Mouse (Mus musculus) hindbrain, embryonic 14.5 days (tissue): ENCODE results near the gene Ntsr2. TPM values are rescaled to one million over a fixed set of nuclear protein-coding genes. Genes with fewer than 3 reads are reported as not detected.
A peak's percentile ranks its signal among the peaks of the same experiment; 100 is the strongest.

Experiments used
- ATAC-seq: fragments of 200-750 bp; cut with Nextera tagmentation; 2 replicates; pipeline ENCODE4 v1.8.0; 2017; ENCODE audit warnings: moderate number of reproducible peaks, mild to moderate bottlenecking, moderate TSS enrichment, moderate library complexity; ENCODE audit not compliant: low FRiP score
- DNase-seq: peaks from one replicate; pipeline ENCODE4 v3.0.0-alpha.2; 2015; ENCODE audit warnings: low spot score
- H3K27ac ChIP-seq: fragments of 300-500 bp; sonication (generic); 2 replicates; pipeline ENCODE4 v1.5.1; 2014; ENCODE audit warnings: mild to moderate bottlenecking, moderate library complexity
- H3K27me3 ChIP-seq: fragments of 300-500 bp; sonication (generic); 2 replicates; pipeline ENCODE4 v1.6.1; 2014; ENCODE audit warnings: mild to moderate bottlenecking, low read length, mixed read lengths; ENCODE audit not compliant: control insufficient read depth, insufficient read depth
- H3K36me3 ChIP-seq: fragments of 300-500 bp; sonication (generic); replicated peaks from 2 replicates; pipeline ENCODE4 v1.6.1; 2014; ENCODE audit not compliant: control insufficient read depth, insufficient read depth
- H3K4me1 ChIP-seq: fragments of 300-500 bp; sonication (generic); replicated peaks from 2 replicates; pipeline ENCODE4 v1.6.1; 2014; ENCODE audit warnings: antibody characterized with exemption, low read length, mixed read lengths; ENCODE audit not compliant: control insufficient read depth, insufficient read depth
- H3K4me2 ChIP-seq: fragments of 300-500 bp; sonication (generic); replicated peaks from 2 replicates; pipeline ENCODE4 v1.6.1; 2014; ENCODE audit warnings: mild to moderate bottlenecking, moderate library complexity
- H3K4me3 ChIP-seq: fragments of 300-500 bp; sonication (generic); replicated peaks from 2 replicates; pipeline ENCODE4 v1.5.1; 2014; ENCODE audit warnings: mild to moderate bottlenecking, low read length
- H3K9ac ChIP-seq: fragments of 300-500 bp; sonication (generic); 2 replicates; pipeline ENCODE4 v1.6.1; 2014
- H3K9me3 ChIP-seq: fragments of 300-500 bp; sonication (generic); 2 replicates; pipeline ENCODE4 v1.6.1; 2016; ENCODE audit warnings: low read length; ENCODE audit not compliant: control insufficient read depth
- WGBS: fragments of 180-500 bp; shearing (Covaris S2); extraction: QIAGEN DNeasy Blood & Tissue Kit; methylation state at CpG from one replicate; pipeline ENCODE4 v1.1.7; 2014; 5-methylcytosine and 5-hydroxymethylcytosine counted together
- polyA plus RNA-seq: library from polyadenylated mRNA; unstranded; fragments of >200 nt; fragmentation: Nextera tagmentation; extraction: Ambion mirVana; gene quantifications from 2 replicates; pipeline ENCODE4 v1.2.1, GENCODE M21; 2014

Ntsr2 gene
- polyA plus RNA-seq: 1.8 and 3.1 TPM in 2 replicates

DNA sequence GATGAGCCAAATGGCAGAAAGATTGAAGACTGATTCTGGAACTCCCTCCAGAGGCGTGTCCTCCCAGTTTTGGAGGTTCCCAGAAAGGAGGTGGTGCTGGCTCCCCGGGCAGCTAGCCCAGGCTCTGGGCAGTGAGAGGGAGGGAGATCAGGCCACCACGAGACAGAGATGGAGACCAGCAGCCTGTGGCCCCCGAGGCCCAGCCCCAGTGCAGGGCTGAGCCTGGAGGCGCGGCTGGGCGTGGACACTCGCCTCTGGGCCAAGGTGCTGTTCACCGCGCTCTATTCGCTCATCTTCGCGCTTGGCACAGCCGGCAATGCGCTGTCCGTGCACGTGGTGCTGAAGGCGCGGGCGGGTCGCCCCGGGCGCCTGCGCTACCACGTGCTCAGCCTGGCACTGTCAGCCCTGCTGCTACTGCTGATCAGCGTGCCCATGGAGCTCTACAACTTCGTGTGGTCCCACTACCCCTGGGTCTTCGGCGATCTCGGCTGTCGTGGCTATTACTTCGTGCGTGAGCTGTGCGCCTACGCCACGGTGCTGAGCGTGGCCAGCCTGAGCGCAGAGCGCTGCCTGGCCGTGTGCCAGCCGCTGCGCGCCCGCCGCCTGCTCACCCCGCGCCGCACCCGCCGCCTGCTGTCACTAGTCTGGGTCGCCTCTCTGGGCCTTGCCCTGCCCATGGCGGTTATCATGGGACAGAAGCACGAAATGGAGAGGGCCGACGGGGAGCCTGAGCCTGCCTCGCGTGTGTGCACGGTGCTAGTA is at the start of gene Ntsr2:
Gene Ntsr2, plus strand, starts transcription at position 51 of the 762 bp plus-strand sequence.
- DNase-seq: peak; percentile 67
- H3K36me3 ChIP-seq: no peaks in the 10 kb centered on the region
- H3K27me3 ChIP-seq: peaks cover 37% of the 10 kb centered on the region
- H3K4me3 ChIP-seq: peak within 1 kb of the TSS; percentile 35
- 0 out of 2 replicates have a peak within 1 kb of the TSS, but pooled peaks have one; percentile 31 for H3K9ac ChIP-seq
- H3K27ac ChIP-seq: no peak within 1 kb of the TSS
- peak within 1 kb of the TSS; percentile 78 for H3K4me2 ChIP-seq
- H3K9me3 ChIP-seq: no peaks in the 10 kb centered on the region
- WGBS: 4% methylated on average over 58 of the region's 58 CpGs
- peaks cover 6% of the 10 kb centered on the region; the same call in 1 of the 2 replicates for H3K4me1 ChIP-seq
- ATAC-seq: peak; percentile 88

DNA sequence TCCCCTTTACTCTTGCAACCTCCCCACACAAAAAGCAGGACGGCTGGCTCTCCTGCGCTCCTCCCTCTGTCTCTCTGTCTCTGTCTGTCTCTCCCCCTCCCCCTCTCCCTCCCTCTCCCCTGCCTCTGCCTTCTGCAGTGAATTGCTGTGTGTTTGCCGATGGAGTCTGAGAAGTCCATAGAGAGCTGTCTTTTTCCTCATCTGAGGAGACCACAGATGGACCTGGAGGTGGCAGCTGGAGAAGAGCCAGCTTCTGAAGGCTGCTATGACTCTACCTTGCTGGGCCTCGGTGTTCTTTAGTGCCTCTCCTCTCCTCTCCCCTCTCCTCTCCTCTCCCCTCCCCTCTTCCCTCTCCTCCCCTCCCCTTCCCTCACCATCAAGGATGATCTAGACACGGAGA is 47.6 kb upstream of the Ntsr2 start:
- Histone ChIP-seq H3K4me1 (no peaks in the 10 kb centered on the region), H3K27me3 (no peaks in the 10 kb centered on the region), H3K36me3 (no peaks in the 10 kb centered on the region), H3K9me3 (0 out of 2 replicates have a peak, but pooled peaks cover 3% of the 10 kb centered on the region), H3K4me3 (no peak overlapping the region), H3K27ac (no peak overlapping the region), H3K9ac (no peak overlapping the region), H3K4me2 (no peak overlapping the region)
- ATAC-seq (no peak), DNase-seq (no peak)
- WGBS: 68% methylated on average over 5 of the region's 5 CpGs

DNA sequence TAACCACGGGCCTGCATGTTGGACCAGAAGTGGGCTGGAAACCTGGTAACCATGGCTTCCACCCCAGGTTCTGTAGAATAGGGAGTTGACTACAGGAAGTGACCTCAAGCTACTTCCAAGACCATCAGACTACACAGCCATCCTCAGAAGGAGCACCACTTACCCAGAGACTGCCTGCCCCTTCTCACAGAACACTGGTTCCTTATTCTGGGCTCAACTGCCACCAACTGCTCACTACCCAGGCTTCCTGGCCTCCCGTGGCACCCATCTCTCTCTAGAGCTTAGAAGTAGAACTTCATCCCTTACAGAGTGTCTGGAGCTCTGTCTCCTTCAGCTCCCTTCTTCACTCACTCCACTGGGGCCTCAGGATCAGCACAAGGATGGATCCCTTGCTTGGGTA is 42.2 kb upstream of the Ntsr2 start, which contains the start of gene Lpin1:
Gene Lpin1, minus strand, starts transcription at position 31 of the 400 bp plus-strand sequence.
- Histone ChIP-seq H3K4me2 (no peak within 1 kb of the TSS), H3K9ac (no peak within 1 kb of the TSS), H3K27ac (no peak within 1 kb of the TSS), H3K4me1 (no peaks in the 10 kb centered on the region), H3K36me3 (no peaks in the 10 kb centered on the region), H3K27me3 (no peaks in the 10 kb centered on the region), H3K4me3 (no peak within 1 kb of the TSS), H3K9me3 (0 out of 2 replicates have a peak, but pooled peaks cover 3% of the 10 kb centered on the region)
- DNase-seq (no peak), ATAC-seq (no peak)
- WGBS: 85% methylated on average over 2 of the region's 2 CpGs

DNA sequence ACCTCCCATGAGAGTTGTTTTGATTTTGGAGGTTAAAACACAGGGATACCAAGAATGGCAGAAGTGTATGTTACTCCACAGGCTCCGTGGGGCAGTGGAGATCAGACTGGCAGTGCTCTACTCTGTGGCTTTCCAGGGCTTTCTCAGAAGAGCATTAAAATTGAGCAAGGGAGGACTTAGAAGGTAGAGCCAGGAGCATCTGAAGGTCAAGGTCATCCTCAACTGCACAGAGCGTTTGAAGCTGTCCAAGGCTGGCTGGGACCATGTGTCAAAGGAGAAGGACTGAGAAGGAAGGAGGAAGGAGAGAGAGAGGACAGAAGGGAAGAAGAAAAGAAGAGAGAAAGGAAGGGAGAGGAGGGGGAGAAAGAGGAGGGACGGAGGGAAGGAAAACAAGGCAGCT is 38.6 kb upstream of the Ntsr2 start:
- Histone ChIP-seq H3K4me1 (peaks cover 7% of the 10 kb centered on the region; the same call in 1 of the 2 replicates), H3K9ac (no peak overlapping the region), H3K9me3 (0 out of 2 replicates have a peak, but pooled peaks cover 1% of the 10 kb centered on the region), H3K36me3 (no peaks in the 10 kb centered on the region), H3K27ac (no peak overlapping the region), H3K4me3 (no peak overlapping the region), H3K27me3 (no peaks in the 10 kb centered on the region), H3K4me2 (no peak overlapping the region)
- no peak for DNase-seq
- 75% methylated on average over 3 of the region's 3 CpGs for WGBS
- no peak for ATAC-seq

DNA sequence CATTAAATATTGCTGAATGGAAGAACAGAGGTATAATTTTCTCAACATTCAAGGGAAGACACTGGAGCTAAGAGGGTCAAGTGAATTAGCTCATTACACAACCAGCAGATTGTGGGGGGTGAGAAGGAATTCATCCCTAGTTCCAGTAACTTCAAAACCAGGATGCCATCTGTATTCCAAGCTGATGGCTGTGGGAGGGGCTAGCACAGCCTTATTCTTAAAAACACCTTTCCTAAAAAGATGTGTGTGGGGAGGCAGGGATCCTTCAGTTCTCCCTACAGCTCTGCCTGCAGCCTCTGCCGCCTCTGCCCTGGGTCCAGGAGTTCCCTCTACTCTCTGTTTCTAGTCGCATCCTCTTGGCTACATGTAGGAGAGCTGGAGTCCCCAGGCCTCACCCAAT is 37.4 kb upstream of the Ntsr2 start:
- H3K9ac ChIP-seq: no peak overlapping the region
- 85% methylated on average over 2 of the region's 2 CpGs for WGBS
- no peaks in the 10 kb centered on the region for H3K9me3 ChIP-seq
- peaks cover 8% of the 10 kb centered on the region; the same call in 1 of the 2 replicates for H3K4me1 ChIP-seq
- H3K27ac ChIP-seq: no peak overlapping the region
- ATAC-seq (no peak), DNase-seq (no peak)
- H3K4me3 ChIP-seq: no peak overlapping the region
- no peaks in the 10 kb centered on the region for H3K36me3 ChIP-seq
- no peak overlapping the region for H3K4me2 ChIP-seq
- no peaks in the 10 kb centered on the region for H3K27me3 ChIP-seq

DNA sequence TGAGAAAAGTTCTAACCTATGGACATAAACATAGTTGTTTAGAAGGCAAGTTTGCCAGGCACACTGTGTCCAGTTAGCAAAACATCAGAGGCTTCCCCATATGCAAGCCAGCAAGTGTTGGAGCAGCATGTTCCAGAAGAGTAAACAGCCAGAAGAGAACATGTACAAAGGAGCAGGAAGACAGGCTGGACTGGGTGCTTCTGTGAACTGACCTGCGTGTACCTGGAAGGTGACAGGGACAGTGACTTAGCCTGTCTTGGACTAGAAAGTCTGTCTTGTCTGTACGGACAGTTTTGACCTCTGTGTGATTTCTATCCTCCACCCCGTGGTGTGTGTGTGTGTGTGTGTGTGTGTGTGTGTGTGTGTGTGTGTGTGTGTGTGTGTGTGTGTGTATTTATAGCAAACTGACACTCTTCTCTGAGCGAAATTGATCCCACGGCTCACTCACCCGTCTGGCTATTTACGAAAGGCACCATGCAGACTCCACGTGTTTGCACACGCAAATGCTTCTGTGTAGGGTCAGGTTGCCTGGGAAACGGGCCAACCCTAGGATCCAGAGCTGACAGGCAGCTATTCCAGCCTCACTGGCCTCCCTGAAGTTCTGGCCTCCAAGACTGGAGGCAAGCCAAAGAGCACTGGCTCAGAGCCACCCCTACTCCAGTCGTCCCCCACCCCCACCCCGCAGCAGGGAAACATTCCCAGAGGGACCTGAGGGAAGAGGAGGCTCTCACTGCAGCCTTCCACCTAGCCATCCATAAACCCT is 34.5 kb upstream of the Ntsr2 start:
- Histone ChIP-seq H3K4me2 (no peak overlapping the region), H3K27ac (no peak overlapping the region; the same call in 1 of the 2 replicates)
- 10% methylated on average over 12 of the region's 12 CpGs for WGBS

DNA sequence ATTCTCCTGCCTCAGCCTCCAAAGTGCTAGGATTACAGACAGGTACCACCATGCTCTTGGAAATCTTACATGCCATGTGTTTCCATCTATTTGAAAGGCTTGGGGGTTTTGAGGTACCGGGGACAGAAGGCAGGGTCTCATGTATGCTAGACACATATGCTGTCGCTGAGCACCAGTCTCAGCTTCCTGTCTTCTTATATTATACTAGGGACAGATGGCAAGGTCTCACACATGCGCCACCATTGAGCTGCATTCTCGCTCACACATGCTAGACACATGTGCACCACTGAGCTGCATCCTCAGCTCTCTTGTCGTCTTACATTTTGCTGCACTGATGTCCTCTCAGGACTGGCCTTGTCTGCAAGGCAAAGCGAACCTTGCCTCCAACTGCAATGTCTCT is 33.7 kb upstream of the Ntsr2 start:
- ATAC-seq: no peak
- WGBS: 66% methylated on average over 6 of the region's 6 CpGs

More for the DNA sequence above, 34.5 kb upstream of the Ntsr2 start:
- Histone ChIP-seq H3K9ac (no peak overlapping the region), H3K36me3 (no peaks in the 10 kb centered on the region), H3K4me3 (no peak overlapping the region), H3K27me3 (no peaks in the 10 kb centered on the region), H3K9me3 (no peaks in the 10 kb centered on the region), H3K4me1 (peaks cover 8% of the 10 kb centered on the region; the same call in 1 of the 2 replicates)
- peak; percentile 74 for DNase-seq
- ATAC-seq: peak; percentile 88

DNA sequence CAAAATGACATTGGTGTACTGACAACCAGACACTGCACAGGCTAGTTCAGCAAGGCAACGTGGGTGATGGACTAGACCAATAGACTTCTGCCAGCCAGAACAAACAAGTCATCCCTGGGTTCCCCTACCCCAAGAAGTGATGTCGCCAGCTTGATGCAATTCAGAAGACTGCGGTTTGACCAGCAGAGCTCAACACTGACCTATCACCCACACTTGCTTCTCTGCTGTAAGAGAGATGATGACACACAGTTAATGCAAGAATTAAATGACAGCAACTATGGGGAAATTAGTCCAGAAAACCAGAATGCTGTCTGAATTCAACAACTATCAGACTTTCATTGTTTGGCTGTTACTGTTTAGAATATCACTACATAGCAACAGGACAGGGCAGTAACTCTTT is 33.0 kb upstream of the Ntsr2 start:
- no peak for DNase-seq

More for the DNA sequence above, 33.7 kb upstream of the Ntsr2 start:
- DNase-seq: no peak
- Histone ChIP-seq H3K27me3 (no peaks in the 10 kb centered on the region), H3K9ac (no peak overlapping the region), H3K36me3 (no peaks in the 10 kb centered on the region), H3K4me3 (no peak overlapping the region), H3K27ac (no peak overlapping the region), H3K9me3 (no peaks in the 10 kb centered on the region), H3K4me2 (no peak overlapping the region), H3K4me1 (peaks cover 8% of the 10 kb centered on the region; the same call in 1 of the 2 replicates)

More for the DNA sequence above, 33.0 kb upstream of the Ntsr2 start:
- Histone ChIP-seq H3K9ac (no peak overlapping the region), H3K36me3 (no peaks in the 10 kb centered on the region), H3K4me2 (no peak overlapping the region), H3K9me3 (no peaks in the 10 kb centered on the region), H3K4me3 (no peak overlapping the region), H3K4me1 (peaks cover 8% of the 10 kb centered on the region; the same call in 1 of the 2 replicates), H3K27me3 (no peaks in the 10 kb centered on the region), H3K27ac (no peak overlapping the region)
- no peak for ATAC-seq
- 78% methylated on average over 3 of the region's 3 CpGs for WGBS
